Mouse (Mus musculus): ENCODE results near the gene Peak1. TPM values are rescaled to one million over a fixed set of nuclear protein-coding genes. Genes with fewer than 3 reads are reported as not detected.

Gene Peak1
- polyA plus RNA-seq, 1 experiment = 0.01 TPM

DNA sequence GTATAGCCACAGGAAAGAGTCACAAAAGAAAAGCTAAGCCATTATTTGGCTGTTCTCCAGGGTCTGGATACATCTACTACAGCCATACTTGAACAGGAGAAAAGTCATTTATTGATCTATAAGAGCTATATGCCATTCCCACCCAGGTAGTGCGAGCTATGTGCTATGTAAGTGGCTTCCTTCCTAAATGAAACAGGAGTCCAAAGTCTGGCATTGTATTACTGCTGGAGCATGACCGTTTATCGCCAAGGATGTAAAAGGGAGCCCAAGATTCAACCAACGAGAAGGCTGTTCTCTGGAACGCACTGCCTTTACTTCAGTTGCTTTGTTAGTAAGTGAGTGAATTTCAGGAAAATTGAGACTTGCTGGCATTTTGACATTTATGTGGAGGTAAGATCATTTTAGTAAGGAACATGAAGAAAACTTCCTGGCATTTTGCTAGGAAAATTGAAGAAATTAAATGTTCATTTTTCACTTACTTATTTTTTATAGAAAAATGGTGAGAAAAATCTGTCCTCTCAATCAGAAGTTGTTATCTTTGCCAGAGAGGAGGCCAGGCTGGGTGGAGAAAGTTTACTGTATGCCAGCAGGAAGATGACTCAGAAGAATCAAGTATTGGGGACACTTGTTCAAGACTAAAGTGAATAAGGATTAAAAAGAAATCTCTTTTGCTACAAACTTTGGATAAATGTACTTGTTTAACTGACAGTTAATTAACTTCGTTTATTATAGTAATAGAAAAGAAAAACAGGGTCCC lies 162.0 kb downstream of the Peak1 start:
- peaks cover 5% of the 10 kb centered on the region for H3K9me3 ChIP-seq (ENCODE audit: control insufficient read depth, low read length)
- TF ChIP-seq GATA1 (IDR thresholded peaks at IDR 0.05; ENCODE audit: low read length) = no peak
- TF ChIP-seq TAL1 (IDR thresholded peaks at IDR 0.05; ENCODE audit: low read length) = no peak
- H3K27me3 ChIP-seq (ENCODE audit: control insufficient read depth) = no peaks in the 10 kb centered on the region
- H3K36me3 ChIP-seq (ENCODE audit: control insufficient read depth) = peaks cover 4% of the 10 kb centered on the region
- H3K4me3 ChIP-seq (replicated peaks) = no peak overlapping the region
- no peaks in the 10 kb centered on the region for H3K4me1 ChIP-seq (ENCODE audit: control insufficient read depth)

DNA sequence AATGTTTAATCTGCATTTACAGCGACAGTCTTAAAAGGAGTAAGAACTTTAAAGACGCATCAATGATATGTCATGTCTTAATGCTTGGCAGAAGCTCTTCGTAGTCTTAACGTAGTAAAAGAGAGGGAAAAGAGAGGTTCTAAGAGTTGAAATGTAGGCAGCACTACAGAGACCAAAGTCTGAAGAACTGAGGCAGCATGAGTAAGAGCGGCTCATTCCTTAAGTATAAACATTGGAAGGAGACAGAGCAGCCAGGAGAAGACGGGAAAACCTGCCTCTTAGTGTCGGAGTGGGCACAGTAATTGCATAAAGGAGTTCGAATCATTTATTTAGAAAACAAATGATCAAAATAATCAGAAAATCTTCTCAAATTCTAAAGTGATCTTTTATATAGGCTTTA lies 173.5 kb downstream of the Peak1 start:
- H3K9me3 ChIP-seq (ENCODE audit: control insufficient read depth, low read length) = no peaks in the 10 kb centered on the region
- no peak overlapping the region for H3K4me3 ChIP-seq (replicated peaks)
- no peaks in the 10 kb centered on the region for H3K36me3 ChIP-seq (ENCODE audit: control insufficient read depth)
- no peaks in the 10 kb centered on the region for H3K4me1 ChIP-seq (ENCODE audit: control insufficient read depth)
- H3K27me3 ChIP-seq (ENCODE audit: control insufficient read depth) = no peaks in the 10 kb centered on the region
- TF ChIP-seq GATA1 (IDR thresholded peaks at IDR 0.05; ENCODE audit: low read length) = no peak
- TF ChIP-seq TAL1 (IDR thresholded peaks at IDR 0.05; ENCODE audit: low read length) = no peak

DNA sequence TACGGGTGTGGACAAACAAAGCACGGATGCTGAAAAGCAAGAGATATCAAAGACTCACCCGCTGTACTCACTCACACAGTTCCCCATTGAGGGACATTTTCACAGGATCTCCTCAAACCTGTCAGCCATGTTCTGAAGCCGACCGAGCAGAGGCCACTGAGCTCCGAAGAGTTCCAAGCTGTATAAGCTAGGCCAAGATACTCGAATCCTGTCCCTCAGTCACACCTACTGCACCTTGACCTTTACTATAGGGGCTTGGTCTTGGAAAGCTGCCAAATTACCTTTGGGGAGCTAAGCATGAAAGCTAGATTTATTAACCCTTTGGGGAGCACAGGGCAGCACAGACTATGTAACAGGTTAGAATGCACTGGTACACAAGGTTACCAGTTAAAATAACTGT lies 174.0 kb downstream of the Peak1 start:
- Histone ChIP-seq H3K4me3 (replicated peaks) (no peak overlapping the region), H3K4me1 (ENCODE audit: control insufficient read depth) (no peaks in the 10 kb centered on the region), H3K27me3 (ENCODE audit: control insufficient read depth) (no peaks in the 10 kb centered on the region), H3K36me3 (ENCODE audit: control insufficient read depth) (no peaks in the 10 kb centered on the region), H3K9me3 (ENCODE audit: control insufficient read depth, low read length) (no peaks in the 10 kb centered on the region)
- TF ChIP-seq TAL1 (IDR thresholded peaks at IDR 0.05; ENCODE audit: low read length) = no peak
- no peak for TF ChIP-seq GATA1 (IDR thresholded peaks at IDR 0.05; ENCODE audit: low read length)

DNA sequence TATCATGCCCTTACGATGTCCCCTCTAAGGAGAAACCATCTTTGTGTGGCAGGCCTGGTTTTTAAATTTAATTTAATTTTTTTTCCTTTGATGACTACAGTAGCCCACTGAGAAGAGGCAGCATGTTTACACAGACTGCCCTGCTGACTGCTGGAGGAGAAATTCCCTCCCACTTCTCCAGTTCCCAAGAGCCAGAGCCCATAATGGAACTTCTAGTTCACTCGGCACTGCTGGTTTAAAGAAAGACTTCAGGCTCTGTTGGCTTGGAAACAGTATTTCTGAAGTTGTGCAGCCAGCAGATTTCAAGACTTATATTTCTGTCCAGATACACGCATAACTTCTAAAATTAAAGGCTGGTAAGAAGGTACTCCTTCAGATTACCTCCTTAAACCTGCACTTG lies 175.2 kb downstream of the Peak1 start:
- Histone ChIP-seq H3K9me3 (ENCODE audit: control insufficient read depth, low read length) (no peaks in the 10 kb centered on the region), H3K36me3 (ENCODE audit: control insufficient read depth) (no peaks in the 10 kb centered on the region), H3K27me3 (ENCODE audit: control insufficient read depth) (no peaks in the 10 kb centered on the region), H3K4me3 (replicated peaks) (no peak overlapping the region), H3K4me1 (ENCODE audit: control insufficient read depth) (no peaks in the 10 kb centered on the region)
- no peak for TF ChIP-seq TAL1 (IDR thresholded peaks at IDR 0.05; ENCODE audit: low read length)
- TF ChIP-seq GATA1 (IDR thresholded peaks at IDR 0.05; ENCODE audit: low read length) = no peak

DNA sequence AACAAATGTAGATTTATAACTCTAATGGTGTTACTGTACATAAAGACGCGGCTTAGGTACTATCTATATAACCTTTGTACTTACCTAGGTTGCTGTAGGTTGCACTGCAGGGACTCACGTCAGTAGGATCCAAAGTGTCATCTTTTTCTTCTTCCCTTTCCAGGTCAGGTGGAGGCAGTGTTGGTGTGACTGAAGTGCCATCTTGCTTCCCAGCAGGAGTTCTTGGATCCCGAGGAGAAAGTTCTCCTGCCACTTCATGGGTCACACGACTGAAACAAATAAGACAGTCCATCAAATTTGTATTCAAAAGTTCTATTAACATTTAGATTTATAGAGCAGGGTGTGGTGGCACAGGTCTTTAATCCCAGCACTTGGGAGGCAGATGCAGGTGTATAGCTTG lies 176.8 kb downstream of the Peak1 start:
- H3K4me1 ChIP-seq (ENCODE audit: control insufficient read depth) = no peaks in the 10 kb centered on the region
- TF ChIP-seq TAL1 (IDR thresholded peaks at IDR 0.05; ENCODE audit: low read length) (no peak), GATA1 (IDR thresholded peaks at IDR 0.05; ENCODE audit: low read length) (no peak)
- no peaks in the 10 kb centered on the region for H3K27me3 ChIP-seq (ENCODE audit: control insufficient read depth)
- H3K9me3 ChIP-seq (ENCODE audit: control insufficient read depth, low read length) = no peaks in the 10 kb centered on the region
- H3K36me3 ChIP-seq (ENCODE audit: control insufficient read depth) = no peaks in the 10 kb centered on the region
- no peak overlapping the region for H3K4me3 ChIP-seq (replicated peaks)

DNA sequence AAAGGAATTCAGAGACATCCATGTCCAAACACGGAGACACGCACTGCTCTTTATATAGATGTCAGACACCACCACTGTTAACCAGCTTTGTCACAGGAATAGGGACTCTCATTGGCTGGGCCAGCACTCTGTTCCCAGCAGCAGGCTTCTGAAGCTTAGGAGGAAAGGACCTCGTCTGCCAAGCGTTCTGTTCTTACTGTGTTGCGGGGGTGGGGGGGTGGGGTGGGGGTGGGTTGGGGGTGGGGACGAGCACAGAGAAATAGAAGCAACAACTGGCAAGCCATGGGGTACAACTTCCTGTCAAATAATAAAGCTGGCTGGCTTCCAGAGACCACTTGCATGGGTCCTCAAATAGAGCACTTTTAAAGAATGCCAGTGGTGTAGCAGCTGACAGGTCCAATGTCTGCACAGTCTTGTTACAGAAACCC lies 182.0 kb downstream of the Peak1 start:
- H3K9me3 ChIP-seq (ENCODE audit: control insufficient read depth, low read length) = no peaks in the 10 kb centered on the region
- no peak overlapping the region for H3K4me3 ChIP-seq (replicated peaks)
- H3K4me1 ChIP-seq (ENCODE audit: control insufficient read depth) = no peaks in the 10 kb centered on the region
- no peaks in the 10 kb centered on the region for H3K27me3 ChIP-seq (ENCODE audit: control insufficient read depth)
- TF ChIP-seq TAL1 (IDR thresholded peaks at IDR 0.05; ENCODE audit: low read length) = no peak
- TF ChIP-seq GATA1 (IDR thresholded peaks at IDR 0.05; ENCODE audit: low read length) = no peak
- no peaks in the 10 kb centered on the region for H3K36me3 ChIP-seq (ENCODE audit: control insufficient read depth)

DNA sequence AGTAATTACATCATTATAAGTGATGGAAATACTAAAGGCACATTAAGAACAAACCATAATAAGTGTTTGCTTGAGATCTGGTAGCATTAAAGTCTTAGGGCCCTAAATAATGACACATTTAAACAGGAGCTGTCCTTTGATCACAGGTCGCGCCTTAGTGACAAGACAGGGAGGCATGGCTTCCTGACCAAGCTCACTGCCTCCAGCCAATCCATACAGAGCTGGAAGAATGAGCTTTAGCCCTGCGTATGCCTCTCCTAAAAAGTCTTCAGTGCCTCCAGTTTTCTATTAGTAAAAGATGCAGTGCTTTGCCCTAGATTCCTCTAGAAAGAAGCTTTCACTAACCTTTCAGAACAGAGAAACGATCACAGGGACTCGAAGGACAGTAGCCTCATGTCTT lies 182.6 kb downstream of the Peak1 start:
- H3K4me3 ChIP-seq (replicated peaks) = no peak overlapping the region
- no peaks in the 10 kb centered on the region for H3K4me1 ChIP-seq (ENCODE audit: control insufficient read depth)
- H3K36me3 ChIP-seq (ENCODE audit: control insufficient read depth) = no peaks in the 10 kb centered on the region
- H3K27me3 ChIP-seq (ENCODE audit: control insufficient read depth) = no peaks in the 10 kb centered on the region
- no peaks in the 10 kb centered on the region for H3K9me3 ChIP-seq (ENCODE audit: control insufficient read depth, low read length)
- TF ChIP-seq TAL1 (IDR thresholded peaks at IDR 0.05; ENCODE audit: low read length) = no peak
- TF ChIP-seq GATA1 (IDR thresholded peaks at IDR 0.05; ENCODE audit: low read length) = no peak

DNA sequence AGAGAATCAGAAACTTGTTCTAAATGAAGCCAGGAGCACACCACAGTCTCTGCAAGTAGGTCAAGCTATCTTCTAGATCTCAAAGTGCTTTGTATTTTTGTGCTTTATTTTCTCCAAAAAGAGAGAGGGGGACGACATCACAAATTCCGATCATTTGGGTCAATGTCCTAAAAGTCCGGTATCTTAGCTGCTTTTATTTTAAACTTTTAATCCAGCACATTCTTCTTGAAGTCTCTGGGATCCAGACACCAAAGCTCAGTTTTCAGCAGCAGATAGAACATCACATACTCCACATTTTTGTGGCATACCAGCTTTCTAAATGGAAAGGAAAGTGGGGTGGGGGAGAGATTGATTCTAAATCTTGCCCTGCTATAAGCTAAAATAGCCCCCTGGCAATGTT lies 183.3 kb downstream of the Peak1 start:
- no peak for TF ChIP-seq GATA1 (IDR thresholded peaks at IDR 0.05; ENCODE audit: low read length)
- TF ChIP-seq TAL1 (IDR thresholded peaks at IDR 0.05; ENCODE audit: low read length) = no peak
- Histone ChIP-seq H3K9me3 (ENCODE audit: control insufficient read depth, low read length) (no peaks in the 10 kb centered on the region), H3K36me3 (ENCODE audit: control insufficient read depth) (no peaks in the 10 kb centered on the region), H3K27me3 (ENCODE audit: control insufficient read depth) (no peaks in the 10 kb centered on the region), H3K4me1 (ENCODE audit: control insufficient read depth) (no peaks in the 10 kb centered on the region), H3K4me3 (replicated peaks) (no peak overlapping the region)

DNA sequence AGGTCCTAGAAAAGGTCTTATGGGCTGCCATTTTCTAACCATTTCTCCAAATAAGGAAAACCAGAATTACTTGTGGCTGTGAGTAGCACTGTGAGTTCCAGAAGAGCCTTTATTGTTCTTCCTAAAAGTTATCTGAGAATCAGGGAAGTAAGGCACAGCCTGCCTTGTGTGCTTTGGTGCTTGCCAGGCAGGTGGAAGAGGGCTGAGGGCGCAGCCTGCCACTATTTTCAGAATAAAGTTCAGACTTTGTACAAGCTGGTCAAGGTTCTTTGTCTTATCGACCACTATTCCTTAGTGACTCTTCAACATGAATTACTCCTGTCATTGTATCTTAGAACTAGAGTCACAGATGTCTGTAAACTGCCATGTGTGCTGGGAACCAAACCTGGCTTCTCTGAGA lies 184.6 kb downstream of the Peak1 start:
- no peaks in the 10 kb centered on the region for H3K4me1 ChIP-seq (ENCODE audit: control insufficient read depth)
- H3K4me3 ChIP-seq (replicated peaks) = no peak overlapping the region
- no peaks in the 10 kb centered on the region for H3K9me3 ChIP-seq (ENCODE audit: control insufficient read depth, low read length)
- H3K27me3 ChIP-seq (ENCODE audit: control insufficient read depth) = no peaks in the 10 kb centered on the region
- TF ChIP-seq TAL1 (IDR thresholded peaks at IDR 0.05; ENCODE audit: low read length) (no peak), GATA1 (IDR thresholded peaks at IDR 0.05; ENCODE audit: low read length) (no peak)
- no peaks in the 10 kb centered on the region for H3K36me3 ChIP-seq (ENCODE audit: control insufficient read depth)

DNA sequence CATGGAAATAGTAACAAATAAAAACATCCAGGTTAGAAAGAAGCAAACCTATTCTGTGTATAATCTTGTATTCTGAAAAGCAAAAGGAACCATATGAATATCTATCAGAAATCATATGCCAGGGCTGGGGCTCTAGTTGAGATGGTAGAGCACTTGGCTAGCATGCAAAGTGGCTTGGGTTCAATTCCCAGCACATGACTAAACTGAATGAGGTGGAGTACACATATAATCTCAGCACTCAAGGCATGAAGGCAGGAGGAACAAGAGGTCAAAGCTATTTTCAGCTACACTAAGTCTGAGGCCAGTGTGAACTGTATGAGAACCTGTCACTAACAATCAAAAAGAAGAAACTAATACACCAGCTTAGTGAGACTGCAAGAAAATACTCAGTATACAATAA lies 187.0 kb downstream of the Peak1 start:
- no peaks in the 10 kb centered on the region for H3K4me1 ChIP-seq (ENCODE audit: control insufficient read depth)
- no peak overlapping the region for H3K4me3 ChIP-seq (replicated peaks)
- H3K9me3 ChIP-seq (ENCODE audit: control insufficient read depth, low read length) = no peaks in the 10 kb centered on the region
- peaks cover 2% of the 10 kb centered on the region; the same call in 1 of the 2 replicates for H3K36me3 ChIP-seq (ENCODE audit: control insufficient read depth)
- TF ChIP-seq GATA1 (IDR thresholded peaks at IDR 0.05; ENCODE audit: low read length) (no peak), TAL1 (IDR thresholded peaks at IDR 0.05; ENCODE audit: low read length) (no peak)
- H3K27me3 ChIP-seq (ENCODE audit: control insufficient read depth) = no peaks in the 10 kb centered on the region

Measured in erythroblast, embryonic 14.5 days (primary cell).